Mouse (Mus musculus): ENCODE results near the gene Pemt.
A peak's percentile ranks its signal among the peaks of the same experiment; 100 is the strongest.

The Pemt gene

DNA sequence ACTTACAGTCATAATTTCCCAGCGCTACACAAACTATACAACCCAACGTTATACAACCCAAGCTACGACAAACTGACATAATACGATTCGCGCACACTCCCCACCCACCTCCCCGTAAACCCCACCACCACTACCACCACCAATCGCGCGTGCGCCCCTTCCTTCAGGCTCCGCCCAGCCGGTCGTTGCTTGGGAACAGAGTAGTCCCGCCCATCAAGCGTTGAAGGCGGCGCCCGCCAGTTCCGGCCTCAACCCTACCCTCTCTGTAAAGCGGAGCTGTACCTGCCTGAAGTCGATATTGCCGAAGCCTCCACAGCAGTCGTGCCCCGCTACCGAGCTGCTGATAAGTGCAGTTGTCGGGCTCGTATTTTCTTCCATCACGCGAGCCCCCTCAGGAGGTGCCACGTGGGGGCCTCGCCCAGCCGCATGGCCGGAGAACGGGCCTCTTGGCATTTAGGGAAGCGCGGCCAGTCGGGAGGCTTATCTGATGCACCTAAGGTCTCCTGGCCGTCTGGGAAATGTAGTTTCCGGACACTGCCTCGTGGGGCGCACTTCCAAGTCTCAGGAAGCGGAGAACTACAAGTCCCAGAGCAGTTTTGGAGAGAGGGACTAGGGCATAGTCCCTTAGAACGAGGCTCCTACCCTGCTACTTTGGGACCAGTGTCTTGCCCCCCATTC is at the start of gene Pemt:
Gene Pemt (minus strand): TSS at position 432 of the 678 bp plus-strand sequence.
- peak; percentile 94 for DNase-seq (ENCODE audit: low read depth, low spot score)

DNA sequence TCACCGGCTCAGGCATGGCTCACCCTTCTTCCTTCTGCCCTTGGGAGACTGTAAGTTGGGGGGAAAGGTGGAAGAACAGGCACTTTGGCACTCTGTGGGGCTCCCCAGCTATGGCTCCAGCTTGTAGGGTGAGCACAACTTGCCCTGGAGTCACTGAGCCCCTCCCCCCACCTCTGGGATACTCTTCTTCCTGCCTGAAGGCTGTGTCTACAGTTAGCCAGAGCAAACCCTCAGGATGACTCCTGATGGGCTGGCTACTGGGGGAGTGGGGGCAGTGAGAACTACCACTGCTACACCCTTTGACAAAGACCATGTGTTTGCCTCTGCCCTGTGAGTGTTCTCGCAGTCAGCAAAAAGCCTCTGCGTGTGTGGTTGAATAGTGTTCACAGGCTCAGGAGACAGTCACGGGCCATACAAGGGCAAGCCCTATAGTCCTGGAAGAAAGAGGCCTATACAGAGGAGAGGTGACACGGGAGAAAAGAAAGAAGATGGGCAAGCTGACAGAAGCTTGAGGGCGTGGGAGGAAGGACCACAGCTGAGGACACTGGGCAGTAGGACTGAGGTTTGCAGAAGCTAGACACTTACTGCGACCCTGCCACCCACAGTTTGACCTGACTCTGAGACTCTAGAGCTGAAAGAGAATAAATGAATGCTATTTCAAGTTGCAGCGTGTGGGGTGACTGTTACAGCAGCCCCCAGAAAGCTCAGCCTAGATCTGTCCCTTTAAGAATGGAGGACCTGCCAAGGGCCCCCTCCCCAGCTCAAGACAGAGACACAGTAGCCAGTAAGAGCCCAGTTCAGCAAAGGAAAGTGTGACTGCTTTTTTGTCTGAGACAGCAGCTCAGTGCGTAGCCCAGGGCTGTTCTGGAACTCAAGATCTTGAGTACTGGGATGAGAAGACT is 48.9 kb upstream of the Pemt start:
- no peak for DNase-seq (ENCODE audit: low read depth, low spot score)

DNA sequence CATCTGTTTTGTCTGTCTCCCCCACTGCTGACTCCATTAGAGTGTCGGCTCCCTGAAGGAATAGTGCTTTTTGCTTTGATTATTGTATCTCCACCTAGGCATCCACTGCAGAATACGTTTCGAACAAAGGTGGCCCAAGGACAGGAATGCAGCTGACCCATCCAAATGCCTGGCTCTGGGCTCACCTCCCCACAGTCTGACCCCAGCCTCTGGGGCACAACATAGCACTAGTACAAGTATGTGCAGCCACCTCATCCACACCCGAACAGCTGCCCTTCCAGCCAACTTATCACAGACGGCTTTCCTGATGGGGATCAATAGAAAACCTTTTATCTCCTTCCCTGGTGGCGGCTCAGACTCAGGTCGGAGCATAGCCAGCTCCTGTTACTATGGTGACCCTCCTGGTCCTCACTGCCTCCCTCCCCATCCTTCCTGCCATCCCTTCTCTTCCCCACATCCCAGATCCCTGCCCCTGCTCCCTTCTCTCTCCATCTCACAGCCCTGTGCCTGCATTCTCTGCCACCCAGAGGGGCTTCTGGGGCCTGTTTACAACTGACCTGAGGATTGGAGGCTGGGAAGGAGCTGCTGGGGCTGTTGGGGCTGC is 47.8 kb upstream of the Pemt start:
- no peak for DNase-seq (ENCODE audit: low read depth, low spot score)

- DNase-seq (ENCODE audit: low read depth, low spot score): no peak
Measured at GRCm38 (mm10) chr11:60093227-60093626, 46.9 kb upstream of the Pemt start.

DNA sequence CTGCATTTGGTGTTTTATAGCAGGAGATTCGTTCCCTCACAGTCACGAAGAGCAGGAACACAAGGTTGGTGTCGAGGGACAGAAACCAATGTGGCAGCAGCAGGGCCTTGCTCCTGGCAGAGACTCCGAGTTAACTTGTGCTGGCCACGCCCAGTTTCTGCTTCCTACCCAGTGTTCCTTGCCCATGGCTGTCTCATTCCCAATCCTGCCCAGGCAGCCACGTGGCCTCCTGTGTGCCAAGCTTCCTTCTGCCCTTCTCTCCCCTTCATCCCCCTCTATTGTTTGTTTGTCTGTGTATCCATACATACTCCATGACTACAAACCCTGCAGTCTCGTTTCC is 45.1 kb upstream of the Pemt start:
- no peak for DNase-seq (ENCODE audit: low read depth, low spot score)

DNA sequence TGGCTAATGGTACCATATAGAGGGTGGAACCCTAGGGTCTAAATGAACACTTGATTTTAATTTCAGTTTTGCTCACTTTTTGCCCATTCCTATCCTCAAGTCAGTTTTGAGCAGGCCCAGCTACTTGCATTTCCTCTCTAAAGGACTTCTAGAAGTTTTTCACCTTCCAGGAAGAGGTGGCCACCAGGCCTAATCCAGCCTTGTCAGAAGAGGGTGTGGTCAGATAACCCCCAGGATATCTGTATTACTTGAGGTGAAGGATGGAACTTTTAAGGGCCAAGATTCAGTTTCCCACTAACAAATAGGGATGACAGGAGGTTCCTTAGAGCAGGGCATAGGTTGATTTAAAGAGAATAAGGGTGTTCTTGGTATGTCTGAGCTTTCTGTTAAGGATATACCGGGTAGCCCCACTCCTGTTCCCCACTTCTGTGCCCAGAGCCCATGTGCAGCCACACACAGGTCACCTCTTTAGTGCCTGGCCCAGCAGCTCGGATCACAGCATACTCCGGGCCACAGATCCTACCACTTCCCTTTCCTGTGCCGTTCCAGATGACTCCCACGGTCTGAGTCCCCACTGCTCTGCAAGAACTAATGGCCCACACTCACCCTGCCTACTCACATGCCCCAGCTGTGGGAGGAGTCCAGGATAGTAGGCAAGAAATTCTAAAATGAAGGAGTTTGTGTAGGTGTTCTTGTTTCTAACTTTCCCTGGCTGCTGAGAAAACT is 44.6 kb upstream of the Pemt start:
- DNase-seq (ENCODE audit: low read depth, low spot score): no peak

- no peak for DNase-seq (ENCODE audit: low read depth, low spot score)
Measured at GRCm38 (mm10) chr11:60088947-60089346, 42.7 kb upstream of the Pemt start.

GRCm38 (mm10) chr11:60086676-60087075 is 40.4 kb upstream of the Pemt start:
- DNase-seq (ENCODE audit: low read depth, low spot score): no peak

DNA sequence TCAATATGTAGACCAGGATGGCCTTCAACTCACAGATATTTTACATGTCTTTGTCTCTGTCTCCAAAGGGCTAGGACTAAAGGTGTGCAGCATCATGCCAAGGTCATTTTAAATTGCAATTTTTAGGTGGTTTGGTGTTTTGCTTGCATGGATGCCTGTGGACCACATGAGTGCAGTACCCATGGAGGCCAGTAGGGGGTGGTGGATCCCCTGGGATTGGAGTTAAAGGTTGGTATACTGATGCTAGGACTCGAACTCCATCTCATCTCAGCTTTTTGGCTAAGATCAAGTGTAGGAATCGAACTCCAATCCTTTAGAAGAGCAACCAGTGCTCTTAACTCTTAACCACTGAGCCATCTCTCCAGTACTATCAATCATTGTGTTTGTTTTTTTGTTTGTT is 38.3 kb upstream of the Pemt start:
- peak; percentile 14 for DNase-seq (ENCODE audit: low read depth, low spot score)

GRCm38 (mm10) chr11:60076790-60077189 is 30.5 kb upstream of the Pemt start:
- peak; percentile 60 for DNase-seq (ENCODE audit: low read depth, low spot score)

DNA sequence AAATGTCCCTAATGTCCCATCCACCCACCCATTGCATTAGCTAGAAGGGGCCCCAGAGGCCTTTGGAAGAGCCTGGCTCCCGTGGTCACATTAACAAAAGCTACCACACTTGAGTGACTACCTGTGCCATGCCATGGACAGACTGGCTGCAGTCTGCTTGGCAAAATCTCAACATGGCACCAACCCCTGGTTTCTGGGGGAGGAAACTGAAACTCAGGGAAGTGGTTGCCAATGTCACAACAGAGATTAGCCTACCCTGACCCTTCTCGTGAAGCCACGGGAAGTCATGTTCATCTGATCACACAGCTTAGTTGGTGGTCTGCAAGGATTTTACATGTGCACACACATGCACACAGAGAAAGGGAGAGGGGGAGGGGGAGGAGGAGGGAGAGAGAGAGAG is 29.9 kb upstream of the Pemt start:
- DNase-seq (ENCODE audit: low read depth, low spot score): no peak

- DNase-seq (ENCODE audit: low read depth, low spot score): no peak
Measured at GRCm38 (mm10) chr11:60073936-60074502, 27.7 kb upstream of the Pemt start.

- DNase-seq (ENCODE audit: low read depth, low spot score): no peak
Measured at GRCm38 (mm10) chr11:60073121-60073520, 26.8 kb upstream of the Pemt start.

GRCm38 (mm10) chr11:60071221-60071620 is 24.9 kb upstream of the Pemt start:
- no peak for DNase-seq (ENCODE audit: low read depth, low spot score)

DNA sequence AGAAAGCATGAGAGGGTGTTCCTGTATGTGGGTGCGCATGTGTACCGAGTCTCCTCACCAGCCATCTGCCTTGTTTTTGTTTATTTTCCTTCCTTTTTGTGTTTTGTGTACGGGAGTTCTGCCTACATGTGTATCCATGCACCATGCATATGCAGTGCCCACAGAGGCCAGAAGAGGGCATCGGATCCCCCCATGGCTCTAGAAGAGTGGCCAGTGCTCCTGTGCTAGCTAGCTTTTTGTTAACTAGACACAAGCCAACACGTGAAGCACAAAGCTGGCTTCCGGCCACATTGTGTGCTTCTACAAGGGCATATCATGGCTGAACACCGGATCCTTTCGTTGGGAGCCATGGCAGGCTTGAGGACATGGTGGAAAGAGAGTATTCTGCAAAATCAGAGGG is 24.3 kb upstream of the Pemt start:
- no peak for DNase-seq (ENCODE audit: low read depth, low spot score)

DNA sequence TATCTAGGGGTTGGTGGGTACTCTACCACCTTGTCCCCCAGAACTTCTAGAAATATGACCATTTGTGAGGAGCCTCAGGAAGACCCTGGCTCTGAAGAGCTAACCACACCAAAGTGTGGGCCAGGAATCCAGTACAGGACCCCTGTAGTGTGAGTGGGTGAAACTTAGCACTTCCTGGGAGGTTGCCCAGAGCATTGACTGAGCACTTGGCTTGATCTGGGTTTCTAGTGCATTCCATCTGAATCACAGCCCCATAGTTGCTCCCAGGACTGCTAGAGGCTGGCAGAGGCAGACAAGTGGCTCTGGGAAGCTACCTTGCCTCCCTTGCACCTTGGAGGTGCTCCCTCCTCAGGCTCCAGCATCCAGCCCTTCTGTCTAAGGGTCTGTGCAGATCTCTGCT is 22.3 kb upstream of the Pemt start:
- DNase-seq (ENCODE audit: low read depth, low spot score): no peak

GRCm38 (mm10) chr11:60067646-60068045 is 21.4 kb upstream of the Pemt start:
- no peak for DNase-seq (ENCODE audit: low read depth, low spot score)

DNA sequence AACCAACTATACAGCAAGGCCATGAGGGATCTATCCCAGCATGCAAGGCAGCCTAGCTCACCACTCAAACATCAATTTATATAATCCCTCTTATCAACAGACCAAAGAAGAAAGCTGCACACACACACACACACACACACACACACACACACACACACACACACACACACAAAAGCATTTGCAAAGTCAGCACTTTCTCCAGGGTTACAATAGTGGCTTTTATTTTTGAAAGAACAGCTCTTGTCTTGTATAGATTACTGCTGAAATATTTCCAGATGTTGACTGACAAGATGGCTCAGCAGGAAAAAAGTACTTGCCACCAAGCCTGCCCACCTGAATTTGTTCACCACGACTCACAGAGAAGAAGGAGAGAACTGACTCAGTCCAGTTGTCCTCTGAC is 19.0 kb upstream of the Pemt start:
- DNase-seq (ENCODE audit: low read depth, low spot score): no peak

DNA sequence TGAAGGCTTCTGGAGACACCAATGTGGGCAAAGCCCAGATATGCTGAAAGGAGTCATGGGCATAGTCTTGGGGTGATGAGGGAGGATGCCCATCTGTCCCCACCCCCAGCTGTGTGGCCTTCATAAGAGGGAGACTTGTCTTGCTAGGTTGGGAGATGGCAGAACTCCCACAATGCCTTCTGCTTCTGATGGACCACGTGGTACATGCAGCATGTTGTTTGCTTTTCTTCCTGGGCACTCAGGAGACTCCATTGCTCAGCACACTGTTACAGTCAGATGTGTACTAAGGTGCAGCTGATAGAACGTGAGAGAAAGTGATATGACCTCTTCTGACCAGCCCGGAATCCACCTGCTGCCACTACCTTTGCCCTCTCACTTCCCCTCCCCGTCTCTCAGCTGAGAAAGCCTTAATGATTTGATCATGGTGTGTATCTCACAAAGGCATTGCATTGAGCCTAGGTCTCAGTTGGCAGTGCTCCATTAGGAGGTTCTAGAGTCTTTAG is 15.3 kb upstream of the Pemt start:
- no peak for DNase-seq (ENCODE audit: low read depth, low spot score)

DNA sequence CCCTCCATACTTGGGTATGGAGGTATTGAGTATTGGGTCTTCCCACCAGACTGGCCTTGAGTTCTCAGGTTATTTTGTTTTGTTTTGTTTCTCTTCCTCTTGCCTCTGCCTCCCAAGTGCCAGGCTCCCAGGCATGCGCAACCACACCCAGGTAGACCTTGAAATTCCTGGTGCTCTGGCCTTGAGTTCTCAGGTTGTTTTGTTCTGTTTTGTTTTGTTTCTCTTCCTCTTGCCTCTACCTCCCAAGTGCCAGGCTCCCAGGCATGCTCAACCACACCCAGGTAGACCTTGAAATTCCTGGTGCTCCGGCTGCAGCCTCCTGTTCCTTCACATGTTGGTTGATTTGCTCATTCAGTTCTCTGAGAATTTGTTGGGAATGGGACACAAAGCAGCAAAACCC is 13.7 kb upstream of the Pemt start:
- no peak for DNase-seq (ENCODE audit: low read depth, low spot score)

GRCm38 (mm10) chr11:60058441-60058840 is 12.2 kb upstream of the Pemt start:
- no peak for DNase-seq (ENCODE audit: low read depth, low spot score)

DNA sequence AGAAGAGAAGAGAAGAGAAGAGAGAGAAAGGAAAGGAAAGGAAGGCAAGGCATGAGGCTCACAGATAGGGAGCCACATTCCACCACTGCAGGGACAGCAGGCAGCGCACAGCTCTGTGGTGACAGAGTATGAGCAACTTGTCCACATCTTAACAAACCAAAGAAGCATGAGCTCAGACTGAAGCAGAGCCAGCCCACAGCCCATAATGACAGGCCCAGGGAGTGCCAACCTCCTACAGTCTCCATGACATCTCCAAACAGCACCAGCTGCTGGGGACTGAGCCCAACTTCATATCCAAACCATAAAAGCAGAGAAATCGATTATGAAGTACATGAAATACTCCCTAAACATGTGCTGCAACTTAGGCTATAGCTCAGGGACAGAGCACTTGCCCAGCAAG is 11.7 kb upstream of the Pemt start:
- no peak for DNase-seq (ENCODE audit: low read depth, low spot score)
